Mouse (Mus musculus) heart, postnatal 0 days (tissue): ENCODE data around the gene Sf3b3.

ENCODE experiments used
- CTCF ChIP-seq: IDR thresholded peaks from 2 replicates; pipeline ENCODE4 v1.5.1; 2016; ENCODE audit warnings: antibody characterized with exemption, control low read depth, low read depth
- EP300 ChIP-seq: IDR thresholded peaks from 2 replicates; pipeline ENCODE4 v1.6.1; 2016; ENCODE audit warnings: antibody characterized with exemption, low read depth

DNA sequence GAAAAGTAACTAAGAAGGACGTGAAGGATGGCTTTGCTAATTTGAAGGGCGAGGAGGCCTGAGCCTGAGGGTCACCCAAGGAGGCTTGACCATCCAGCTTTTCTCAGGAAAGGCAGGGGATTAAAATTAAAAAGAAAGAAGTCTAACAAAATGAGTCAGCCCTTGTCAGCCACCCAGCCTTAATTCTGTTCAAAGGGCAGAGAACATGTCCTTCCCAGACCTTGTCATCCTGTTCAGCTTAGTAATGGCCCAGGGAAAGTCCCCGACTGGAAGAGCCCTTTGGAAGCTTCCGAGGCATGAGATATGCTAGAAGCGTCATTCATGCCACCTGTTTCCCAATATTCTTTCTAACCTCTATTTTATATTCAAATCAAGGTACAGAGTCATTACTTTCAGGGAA is 43.6 kb downstream of the Sf3b3 start:
- no peak for TF ChIP-seq CTCF
- TF ChIP-seq EP300, result no peak
